Comparison of ENCODE assay signal across 9 mouse cellular contexts in the genomic region with DNA sequence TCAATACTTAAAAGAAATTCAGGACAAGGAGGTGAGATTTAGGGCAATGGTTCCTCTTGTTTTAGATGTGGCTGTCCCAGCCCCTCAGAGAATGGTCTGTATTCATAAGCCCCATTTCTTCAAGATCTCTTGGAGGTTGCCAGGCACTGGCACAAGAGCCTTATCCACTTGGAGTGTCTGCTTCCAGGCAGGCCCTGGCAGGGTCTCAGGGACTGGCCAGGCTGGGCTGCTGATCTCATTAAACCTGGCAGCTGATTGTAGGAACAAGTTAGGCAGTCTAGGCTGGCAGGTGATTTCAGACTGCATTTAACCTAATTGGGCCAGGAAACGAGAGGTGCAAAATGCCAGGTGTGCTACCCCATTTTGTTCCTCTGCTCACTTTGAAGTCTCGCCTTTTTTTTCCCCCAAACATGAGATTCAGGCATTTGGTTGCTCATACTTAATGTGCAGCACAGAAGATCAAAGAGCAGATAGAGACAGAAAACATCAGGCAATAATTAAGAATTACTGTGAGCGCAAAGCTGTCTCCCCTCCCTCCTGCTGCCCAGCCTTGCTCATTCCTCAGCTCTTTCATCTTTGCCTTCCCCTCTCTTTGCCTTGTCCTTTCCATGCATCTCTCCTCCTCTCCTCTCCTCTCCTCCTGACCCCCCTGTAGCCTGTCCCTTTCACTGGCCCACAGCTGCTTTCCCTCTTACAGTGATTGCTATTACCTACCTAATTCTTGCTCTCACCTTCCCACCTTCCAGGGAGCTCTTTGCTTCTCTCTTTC.
DNase-seq lines count a peak whose midpoint lies in the region; ATAC-seq lines count a peak whose summit lies in the region.
"Had no signal": no experiment of that assay in that cellular context is flagged by ENCODE, and none has a peak within 500 bp of the region (broad histone marks: within the 10 kb centered on the region; RNA-seq: fewer than 3 reads in every experiment).

No protein-coding gene starts in this region.

- H3K4me1 ChIP-seq in hindbrain, embryonic 15.5 days (replicated peaks), result peaks cover 13% of the 10 kb centered on the region
- H3K4me1 ChIP-seq in hindbrain, embryonic 12.5 days, result peaks cover 5% of the 10 kb centered on the region; the same call in 1 of the 2 replicates
- H3K4me1 ChIP-seq in midbrain, embryonic 14.5 days (ENCODE audit: control insufficient read depth, insufficient read depth, low read length), result no peaks in the 10 kb centered on the region
- H3K4me1 ChIP-seq: liver, embryonic 13.5 days had no signal

- no peaks in the 10 kb centered on the region for H3K9me3 ChIP-seq in hindbrain, embryonic 15.5 days
- no peaks in the 10 kb centered on the region for H3K9me3 ChIP-seq in hindbrain, embryonic 12.5 days (replicated peaks)
- no peaks in the 10 kb centered on the region for H3K9me3 ChIP-seq in midbrain, embryonic 14.5 days (ENCODE audit: control insufficient read depth, low read length)
- H3K9me3 ChIP-seq: liver, embryonic 13.5 days had no signal

- H3K27ac ChIP-seq in hindbrain, embryonic 15.5 days (replicated peaks), result peak overlapping the region; percentile 73
- no peak overlapping the region for H3K27ac ChIP-seq in hindbrain, embryonic 12.5 days
- H3K27ac ChIP-seq in midbrain, embryonic 14.5 days (replicated peaks; ENCODE audit: low read depth, low read length), result peak overlapping the region; percentile 10; the same call in 1 of the 2 replicates
- H3K27ac ChIP-seq: liver, embryonic 13.5 days had no signal

- DNase-seq in embryo, embryonic 11 days, result peak; percentile 7
- peak; percentile 19 to 34 for DNase-seq in layer of hippocampus, adult 18-20 months (ENCODE audit: low spot score in 2 of 2)
- peak; percentile 37 for DNase-seq in midbrain, embryonic 14.5 days
- DNase-seq in lung, adult 18-20 months, result no peak
- DNase-seq in adrenal gland, postnatal 25 days, result no peak
- DNase-seq in liver, result no peak
- DNase-seq: liver, embryonic 13.5 days had no signal

- no peaks in the 10 kb centered on the region for H3K27me3 ChIP-seq in hindbrain, embryonic 15.5 days
- no peaks in the 10 kb centered on the region for H3K27me3 ChIP-seq in hindbrain, embryonic 12.5 days
- no peaks in the 10 kb centered on the region for H3K27me3 ChIP-seq in midbrain, embryonic 14.5 days (ENCODE audit: control insufficient read depth, insufficient read depth, low read length)
- H3K27me3 ChIP-seq: liver, embryonic 13.5 days had no signal

- peak; percentile 75 for ATAC-seq in hindbrain, embryonic 15.5 days (ENCODE audit: low FRiP score, low read depth)
- no peak for ATAC-seq in hindbrain, embryonic 12.5 days (ENCODE audit: low FRiP score)
- ATAC-seq in midbrain, embryonic 14.5 days (ENCODE audit: low FRiP score, low TSS enrichment), result no peak

- no peak overlapping the region for H3K9ac ChIP-seq in hindbrain, embryonic 15.5 days
- H3K9ac ChIP-seq in hindbrain, embryonic 12.5 days, result no peak overlapping the region
- no peak overlapping the region for H3K9ac ChIP-seq in midbrain, embryonic 14.5 days (replicated peaks; ENCODE audit: low read length)
- H3K9ac ChIP-seq: liver, embryonic 13.5 days had no signal

- peak overlapping the region; percentile 29 for H3K4me2 ChIP-seq in hindbrain, embryonic 15.5 days
- no peak overlapping the region for H3K4me2 ChIP-seq in hindbrain, embryonic 12.5 days (replicated peaks)
- no peak overlapping the region for H3K4me2 ChIP-seq in midbrain, embryonic 14.5 days (ENCODE audit: low read length)
- H3K4me2 ChIP-seq: liver, embryonic 13.5 days had no signal

- WGBS in hindbrain, embryonic 15.5 days, result 53% methylated on average over 3 of the region's 3 CpGs
- 64% methylated on average over 3 of the region's 3 CpGs for WGBS in hindbrain, embryonic 12.5 days
- WGBS in midbrain, embryonic 14.5 days, result 46% methylated on average over 3 of the region's 3 CpGs

- no peaks in the 10 kb centered on the region for H3K36me3 ChIP-seq in hindbrain, embryonic 15.5 days
- H3K36me3 ChIP-seq in hindbrain, embryonic 12.5 days, result no peaks in the 10 kb centered on the region
- no peaks in the 10 kb centered on the region for H3K36me3 ChIP-seq in midbrain, embryonic 14.5 days (ENCODE audit: control insufficient read depth, insufficient read depth, low read length)
- H3K36me3 ChIP-seq: liver, embryonic 13.5 days had no signal

- no peak overlapping the region for H3K4me3 ChIP-seq in hindbrain, embryonic 15.5 days
- H3K4me3 ChIP-seq in hindbrain, embryonic 12.5 days, result no peak overlapping the region
- H3K4me3 ChIP-seq in midbrain, embryonic 14.5 days (replicated peaks; ENCODE audit: low read depth, low read length), result no peak overlapping the region
- H3K4me3 ChIP-seq: liver, embryonic 13.5 days had no signal

Comparison
In these comparisons a context has a peak if more than half of its experiments do, and no peak if none do; other contexts are left out.
1. DNase-seq: peak in embryo, embryonic 11 days (single experiment), layer of hippocampus, adult 18-20 months (2 of 2) and midbrain, embryonic 14.5 days (single experiment); none in lung, adult 18-20 months (0 of 2), adrenal gland, postnatal 25 days (single experiment) and liver (single experiment).